Mouse (Mus musculus) frontal cortex, postnatal 10 days (tissue): ENCODE data around the gene Stac.

Source experiments
- DNase-seq, 2 experiments: peaks; one replicate each; pipeline ENCODE4 v3.0.0; 2022; ENCODE audit warnings: low spot score in 2 of 2, mixed read lengths in 1 of 2

Stac gene

GRCm38 (mm10) chr9:111606603-111607002 lies 83.5 kb downstream of the Stac start:
- no peak for DNase-seq

DNA sequence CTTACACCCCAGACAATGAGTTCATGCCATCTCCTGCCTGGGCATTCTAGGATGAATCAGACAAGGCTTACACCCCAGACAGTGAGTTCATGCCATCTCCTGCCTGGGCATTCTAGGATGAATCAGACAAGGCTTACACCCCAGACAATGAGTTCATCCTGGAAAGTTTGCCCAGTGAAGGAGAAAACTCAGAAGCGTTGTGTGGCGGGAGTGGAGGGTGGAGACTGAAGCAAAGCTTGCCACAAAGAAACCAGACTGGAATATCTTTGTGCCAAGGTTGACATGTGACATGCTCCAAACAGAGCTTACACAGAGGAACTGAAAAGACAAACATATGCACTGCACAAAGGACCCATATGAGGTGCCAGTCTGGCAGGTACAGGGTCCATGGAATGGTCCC lies 102.6 kb downstream of the Stac start:
- DNase-seq: no peak

- no peak for DNase-seq
Observed at GRCm38 (mm10) chr9:111578784-111579183, 111.4 kb downstream of the Stac start.

- no peak for DNase-seq
Observed at GRCm38 (mm10) chr9:111577453-111577852, 112.7 kb downstream of the Stac start.

DNA sequence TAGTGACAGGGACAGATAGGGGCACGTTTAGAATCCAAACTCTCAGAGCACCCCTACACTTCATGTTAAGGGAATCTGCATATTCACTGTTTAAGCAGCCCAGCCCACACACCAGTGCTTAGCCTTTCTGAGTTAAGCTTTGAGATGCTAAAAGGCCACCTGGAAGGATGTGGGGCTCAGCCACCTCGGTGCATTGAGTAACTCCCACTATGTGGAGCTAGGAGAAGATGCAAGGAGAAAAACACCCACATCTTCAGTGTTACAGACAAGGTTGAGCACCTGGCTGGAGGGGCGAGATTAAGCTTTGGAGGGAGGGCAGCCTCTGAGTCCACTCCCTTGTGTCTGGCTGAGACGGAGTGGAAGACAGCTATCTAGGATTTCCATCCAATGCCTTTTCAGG lies 114.3 kb downstream of the Stac start:
- no peak for DNase-seq

- no peak for DNase-seq
Observed at GRCm38 (mm10) chr9:111573836-111574235, 116.3 kb downstream of the Stac start.

DNA sequence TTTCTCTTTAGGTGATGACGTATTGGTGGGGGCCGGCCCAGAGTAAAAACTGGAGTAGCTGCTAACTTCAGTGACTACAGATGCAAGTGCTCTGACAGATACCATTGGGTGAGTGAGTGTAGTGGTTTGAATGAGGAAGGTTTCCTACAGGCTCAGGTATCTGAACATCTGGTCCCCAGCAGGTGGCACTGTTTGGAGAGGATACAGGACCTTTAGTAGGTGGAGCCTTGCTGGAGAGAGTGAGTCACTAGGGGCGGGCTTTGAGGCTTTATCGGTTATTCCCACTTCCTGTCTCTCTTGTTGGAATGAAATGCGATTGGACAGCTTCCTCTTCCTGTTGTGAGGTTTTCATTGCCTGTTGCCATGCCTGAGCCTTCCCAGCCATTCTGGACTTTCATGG lies 118.5 kb downstream of the Stac start:
- no peak for DNase-seq

DNA sequence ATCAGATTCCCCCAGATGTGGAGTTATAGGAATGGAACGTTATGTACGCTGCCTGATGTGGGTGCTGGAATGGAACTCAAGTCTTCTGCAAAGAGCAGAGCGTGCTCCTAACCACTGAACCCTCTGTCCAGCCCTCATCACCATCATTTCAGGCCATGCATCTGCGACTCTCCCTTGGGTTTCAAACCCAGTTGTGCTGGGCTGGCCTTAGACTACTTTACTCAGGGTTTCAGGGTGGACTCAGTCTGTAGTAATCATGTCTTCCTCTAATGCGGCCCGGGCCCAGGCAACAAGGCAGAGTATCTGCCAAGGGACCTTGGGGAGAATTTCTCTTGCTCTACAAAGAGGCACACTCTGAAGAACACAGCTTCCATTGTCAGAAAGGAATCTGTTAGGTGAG lies 126.0 kb downstream of the Stac start:
- no peak for DNase-seq

- DNase-seq: no peak
Observed at GRCm38 (mm10) chr9:111563226-111563625, 126.9 kb downstream of the Stac start.

GRCm38 (mm10) chr9:111562217-111562988 lies 127.7 kb downstream of the Stac start:
- DNase-seq: no peak

DNA sequence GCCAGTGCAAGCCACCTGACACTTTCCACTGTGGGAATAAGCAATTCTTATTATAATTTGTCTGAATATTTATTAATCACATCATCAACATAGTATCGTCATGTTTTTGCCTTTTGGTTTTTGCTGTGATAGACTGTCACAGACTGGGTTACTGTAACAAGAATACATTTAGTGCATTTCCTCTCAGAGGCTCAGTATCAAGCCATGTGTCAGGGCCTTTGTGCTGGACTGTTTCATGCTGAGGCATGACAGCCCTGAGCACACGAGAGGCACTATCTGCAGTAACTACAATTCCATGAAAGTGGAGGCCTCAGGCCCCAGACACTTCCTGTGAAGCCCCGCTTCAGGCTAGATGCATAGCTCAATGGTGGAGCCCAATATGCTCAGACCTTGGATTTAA lies 133.4 kb downstream of the Stac start:
- no peak for DNase-seq

GRCm38 (mm10) chr9:111552865-111553264 lies 137.3 kb downstream of the Stac start:
- DNase-seq: no peak

GRCm38 (mm10) chr9:111551461-111552190 lies 138.5 kb downstream of the Stac start:
- no peak for DNase-seq

DNA sequence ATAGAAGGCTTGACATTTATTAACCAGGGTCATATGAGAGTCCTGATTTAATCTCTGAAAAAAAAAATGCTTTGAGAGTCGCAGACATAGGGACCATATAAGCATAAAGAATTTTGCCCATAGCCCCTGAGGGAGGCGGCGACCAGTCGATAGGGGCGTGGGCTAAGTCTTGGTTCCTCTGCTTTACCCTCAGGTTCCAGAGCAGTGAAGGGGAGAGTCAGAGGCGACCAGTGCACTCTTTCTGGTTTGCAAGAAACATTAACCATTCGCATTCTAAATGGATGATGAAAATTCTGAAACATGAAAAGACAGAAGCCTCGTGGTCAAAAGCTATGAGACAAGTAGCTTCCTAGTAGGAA lies 139.2 kb downstream of the Stac start:
- DNase-seq: no peak

DNA sequence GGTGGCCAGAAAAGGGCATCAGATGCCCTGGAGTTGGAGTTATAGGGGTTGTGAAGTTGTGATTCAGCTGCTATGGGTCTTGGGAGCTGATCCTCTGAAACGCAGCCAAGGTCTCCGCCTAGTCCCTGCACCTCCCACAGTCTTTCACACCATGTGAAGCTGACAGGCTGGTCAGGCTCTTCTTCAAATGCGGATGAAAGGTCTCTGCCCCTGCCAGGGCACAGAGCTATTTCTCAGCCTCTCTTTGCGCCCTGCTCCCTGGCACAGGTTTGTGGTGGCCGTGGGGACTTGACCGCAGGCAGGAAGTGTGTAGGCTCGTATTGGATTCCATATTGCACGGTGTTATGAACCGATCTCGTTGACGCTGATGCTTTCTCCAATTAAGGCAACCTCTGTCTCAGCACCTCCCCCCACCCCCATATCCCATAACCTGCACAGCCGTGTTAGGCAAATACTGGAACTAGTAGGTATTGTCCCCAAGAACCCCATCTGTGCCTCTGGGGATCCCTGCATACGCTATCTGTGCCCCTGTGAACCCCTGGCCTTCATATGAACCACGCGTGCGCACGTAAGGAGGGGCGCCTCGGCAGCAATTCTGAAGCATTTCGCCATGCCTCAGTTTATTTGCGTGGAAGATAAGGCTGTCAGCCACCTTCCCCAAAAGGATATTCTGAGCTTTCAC lies 139.7 kb downstream of the Stac start:
- DNase-seq: no peak

DNA sequence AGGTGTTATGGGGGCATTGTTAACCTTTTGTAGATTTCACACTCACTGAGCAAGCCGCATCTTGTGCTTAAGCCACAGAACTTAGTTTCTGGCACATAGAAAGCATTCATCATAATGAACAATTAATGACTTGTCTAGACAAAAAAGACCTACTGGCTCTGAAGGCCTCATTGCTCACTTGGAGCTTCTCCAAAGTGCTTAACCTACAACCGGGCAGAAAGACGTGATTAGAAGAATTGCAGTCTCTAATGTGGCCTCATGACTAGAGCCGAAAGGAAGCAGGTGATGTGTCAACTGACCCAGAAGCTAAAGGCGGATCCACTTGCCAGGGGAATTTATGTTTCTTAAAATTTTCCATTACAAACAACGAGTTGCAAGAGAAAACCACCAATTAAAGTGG lies 147.5 kb downstream of the Stac start:
- DNase-seq: no peak

- DNase-seq: no peak
Observed at GRCm38 (mm10) chr9:111535445-111536064, 154.6 kb downstream of the Stac start.

GRCm38 (mm10) chr9:111534744-111535423 lies 155.3 kb downstream of the Stac start:
- DNase-seq: no peak

DNA sequence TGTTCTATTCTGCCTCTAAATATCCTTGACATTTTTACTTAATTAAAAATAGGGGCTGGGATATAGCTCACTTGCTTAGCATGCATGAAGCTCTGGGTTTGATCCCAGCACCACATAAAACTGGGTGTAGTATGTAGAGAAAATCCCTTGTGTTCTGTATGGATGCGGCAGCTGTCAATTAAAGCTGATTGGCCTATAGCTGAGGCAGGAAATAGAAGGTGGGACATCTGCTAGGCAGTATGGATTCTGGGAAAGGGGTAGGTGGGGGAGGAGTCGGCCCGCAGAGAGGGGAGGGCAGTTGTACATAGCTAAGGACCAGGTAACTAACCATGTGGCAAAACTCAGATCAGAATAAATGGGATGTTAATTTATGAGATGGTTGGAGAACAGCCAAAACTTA lies 166.3 kb downstream of the Stac start:
- DNase-seq: no peak

DNA sequence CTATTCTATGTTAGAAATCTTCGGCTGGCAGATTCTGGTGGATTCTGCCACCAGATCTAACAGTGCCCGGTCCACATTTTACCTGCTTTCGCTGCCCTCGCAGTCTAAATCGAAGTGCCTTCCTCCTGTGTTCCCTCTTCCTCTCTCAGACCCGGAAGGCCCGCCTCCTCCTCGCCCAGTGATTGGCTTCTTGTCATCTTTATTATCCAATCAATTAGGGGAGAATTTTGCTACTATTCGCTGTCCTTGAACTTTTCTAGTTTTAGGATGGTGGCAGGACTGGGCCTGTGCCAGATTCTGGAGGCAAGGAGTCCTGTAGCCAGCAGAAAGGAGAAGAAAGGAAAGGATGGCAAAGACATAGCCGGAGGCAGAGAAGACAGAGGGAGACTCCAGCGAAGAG lies 167.0 kb downstream of the Stac start:
- DNase-seq: no peak

GRCm38 (mm10) chr9:111522226-111522625 lies 167.9 kb downstream of the Stac start:
- no peak for DNase-seq

DNA sequence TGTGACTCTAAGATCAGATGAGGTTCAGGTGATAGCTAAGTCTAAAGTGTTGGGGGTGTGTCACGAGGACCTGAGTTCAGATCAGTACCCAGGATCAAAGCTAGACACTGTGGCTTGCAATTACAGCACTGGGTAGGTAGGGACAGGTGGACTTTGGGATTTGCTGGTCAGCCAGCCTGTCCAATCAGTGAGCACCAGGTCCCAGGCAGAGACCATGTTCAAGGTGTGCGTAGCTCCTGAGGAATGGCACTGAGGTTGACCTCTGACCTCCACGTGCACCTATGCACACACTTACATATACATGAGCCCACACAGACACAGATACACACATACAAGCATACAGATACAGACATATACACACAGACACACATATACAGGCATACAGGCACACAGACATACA lies 174.6 kb downstream of the Stac start:
- no peak for DNase-seq
